Mouse (Mus musculus) liver, embryonic 14.5 days (tissue): ENCODE results near the gene Hist3h2ba.

Experiments used
- CTCF ChIP-seq: IDR thresholded peaks from 2 replicates; pipeline ENCODE4 v1.5.1; 2016; ENCODE audit warnings: antibody characterized with exemption, low read depth, control low read depth
- EP300 ChIP-seq: IDR thresholded peaks from 2 replicates; pipeline ENCODE4 v1.6.1; 2016; ENCODE audit warnings: antibody characterized with exemption, low read depth

GRCm38 (mm10) chr11:58927790-58928651 lies 20.7 kb upstream of the Hist3h2ba start:
- TF ChIP-seq EP300 (peak; percentile 32; the same call in 1 of the 2 replicates), CTCF (peak; percentile 95)
